Mouse (Mus musculus) stomach, embryonic 16.5 days (tissue): ENCODE results near the gene Sh3bp4. TPM values are rescaled to one million over a fixed set of nuclear protein-coding genes. Genes with fewer than 3 reads are reported as not detected.

ENCODE experiments used
- ATAC-seq: fragments of 200-750 bp; cut with Nextera tagmentation; 2 replicates; pipeline ENCODE4 v1.8.0; 2017; ENCODE audit warnings: moderate number of reproducible peaks, moderate TSS enrichment; ENCODE audit not compliant: insufficient read depth, low FRiP score
- H3K27ac ChIP-seq: fragments of 300-500 bp; sonication (generic); 2 replicates; pipeline ENCODE4 v1.5.1; 2014; ENCODE audit warnings: low read length
- H3K27me3 ChIP-seq: fragments of 300-500 bp; sonication (generic); 2 replicates; pipeline ENCODE4 v1.6.1; 2014; ENCODE audit warnings: low read length, control low read depth, mixed read lengths; ENCODE audit not compliant: control insufficient read depth, insufficient read depth
- H3K36me3 ChIP-seq: fragments of 300-500 bp; sonication (generic); 2 replicates; pipeline ENCODE4 v1.6.1; 2014; ENCODE audit warnings: low read length; ENCODE audit not compliant: control insufficient read depth, insufficient read depth
- H3K4me1 ChIP-seq: fragments of 300-500 bp; sonication (generic); 2 replicates; pipeline ENCODE4 v1.6.1; 2014; ENCODE audit warnings: low read length, control low read depth, mixed read lengths; ENCODE audit not compliant: control insufficient read depth, insufficient read depth
- H3K4me2 ChIP-seq: fragments of 300-500 bp; sonication (generic); 2 replicates; pipeline ENCODE4 v1.6.1; 2014; ENCODE audit warnings: low read depth, low read length, mixed read lengths
- H3K4me3 ChIP-seq: fragments of 300-500 bp; sonication (generic); replicated peaks from 2 replicates; pipeline ENCODE4 v1.5.1; 2014; ENCODE audit warnings: mild to moderate bottlenecking, low read length
- H3K9ac ChIP-seq: fragments of 300-500 bp; sonication (generic); 2 replicates; pipeline ENCODE4 v1.6.1; 2014; ENCODE audit warnings: low read length
- H3K9me3 ChIP-seq: fragments of 300-500 bp; sonication (generic); replicated peaks from 2 replicates; pipeline ENCODE4 v1.6.1; 2016; ENCODE audit warnings: low read length, control low read depth; ENCODE audit not compliant: control insufficient read depth
- WGBS: fragments of 180-500 bp; shearing (Covaris S2); extraction: QIAGEN DNeasy Blood & Tissue Kit; methylation state at CpG from one replicate; pipeline ENCODE4 v1.1.7; 2014; 5-methylcytosine and 5-hydroxymethylcytosine counted together
- polyA plus RNA-seq: library from polyadenylated mRNA; unstranded; fragments of >200 nt; fragmentation: Nextera tagmentation; extraction: Ambion mirVana; gene quantifications from 2 replicates; pipeline ENCODE4 v1.2.1, GENCODE M21; 2015

Gene Sh3bp4
- polyA plus RNA-seq, 1 experiment from 2014 or later, result 20.1 TPM

- H3K27me3 ChIP-seq, result no peaks in the 10 kb centered on the region
- H3K27ac ChIP-seq, result no peak overlapping the region
- H3K4me3 ChIP-seq, result no peak overlapping the region
- peaks cover 3% of the 10 kb centered on the region; the same call in 1 of the 2 replicates for H3K4me1 ChIP-seq
- H3K36me3 ChIP-seq, result no peaks in the 10 kb centered on the region
- ATAC-seq, result no peak
- no peak overlapping the region for H3K4me2 ChIP-seq
- H3K9me3 ChIP-seq, result peaks cover 8% of the 10 kb centered on the region
- H3K9ac ChIP-seq, result no peak overlapping the region
- WGBS, result 82% methylated on average over 4 of the region's 4 CpGs
Measured at GRCm38 (mm10) chr1:89062977-89063376, 7.2 kb upstream of the Sh3bp4 start.

DNA sequence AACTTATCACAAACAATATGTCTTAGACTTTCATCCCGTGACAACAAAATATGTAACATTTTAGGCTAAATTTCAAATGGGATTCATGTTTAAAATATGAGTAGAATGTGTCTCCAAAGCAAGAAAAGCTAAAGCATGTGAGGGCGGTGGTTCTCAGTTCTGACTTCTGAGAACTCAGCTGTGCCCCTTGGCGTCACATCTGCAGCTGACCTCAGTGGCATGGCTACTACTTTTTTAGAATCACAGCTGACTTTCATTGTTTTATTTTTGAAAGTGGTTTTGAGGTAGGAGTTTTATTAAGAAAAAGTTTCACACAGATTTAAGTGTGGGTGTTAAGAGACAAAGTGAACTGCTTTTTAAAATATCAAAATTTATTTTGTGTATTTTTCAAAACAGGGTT, 6.4 kb upstream of the Sh3bp4 start:
- Histone ChIP-seq H3K9me3 (peaks cover 8% of the 10 kb centered on the region; the same call in 1 of the 2 replicates), H3K27me3 (no peaks in the 10 kb centered on the region), H3K4me3 (no peak overlapping the region), H3K27ac (no peak overlapping the region), H3K36me3 (no peaks in the 10 kb centered on the region), H3K4me1 (peaks cover 3% of the 10 kb centered on the region; the same call in 1 of the 2 replicates), H3K4me2 (no peak overlapping the region), H3K9ac (no peak overlapping the region)
- WGBS, result 78% methylated on average over 3 of the region's 3 CpGs
- ATAC-seq, result no peak

GRCm38 (mm10) chr1:89068812-89069211, 1.4 kb upstream of the Sh3bp4 start:
- ATAC-seq, result no peak
- 59% methylated on average over 5 of the region's 5 CpGs for WGBS
- no peak overlapping the region for H3K4me2 ChIP-seq
- H3K36me3 ChIP-seq, result no peaks in the 10 kb centered on the region
- H3K27ac ChIP-seq, result peak overlapping the region; percentile 86; the same call in 1 of the 2 replicates
- no peak overlapping the region for H3K4me3 ChIP-seq
- H3K9ac ChIP-seq, result no peak overlapping the region
- no peaks in the 10 kb centered on the region for H3K27me3 ChIP-seq
- H3K9me3 ChIP-seq, result no peaks in the 10 kb centered on the region
- peaks cover 22% of the 10 kb centered on the region for H3K4me1 ChIP-seq

DNA sequence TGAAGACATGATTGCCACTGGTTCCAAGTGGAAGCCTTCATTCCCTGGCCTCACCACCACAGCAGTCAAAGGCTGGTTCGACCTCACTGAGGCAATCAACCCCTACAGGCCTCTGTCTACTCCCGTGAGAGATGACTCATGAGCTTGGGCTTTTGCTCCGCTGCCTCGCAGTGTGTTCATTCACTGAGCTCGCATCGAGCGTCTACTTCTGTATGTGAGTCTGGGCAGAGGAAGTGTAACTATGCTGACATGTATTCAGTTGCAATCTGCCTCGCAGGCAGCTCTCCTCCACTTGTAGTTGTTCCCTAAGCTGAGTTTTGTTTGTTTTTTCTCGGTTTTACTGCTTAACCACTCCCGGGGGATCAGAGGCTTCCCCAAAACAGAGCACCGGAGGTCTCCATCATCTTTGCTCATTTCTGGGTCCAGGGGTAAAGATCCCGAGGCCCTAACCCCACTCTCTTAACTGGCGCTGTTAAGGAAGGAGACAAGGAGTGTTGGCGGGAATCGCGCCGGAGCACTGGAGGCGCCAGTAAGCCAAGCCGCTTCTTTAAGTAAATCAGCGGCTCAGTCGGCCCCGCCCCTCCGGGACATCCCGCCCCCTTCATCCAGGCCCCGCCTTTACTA, 624 bp upstream of the Sh3bp4 start:
- 1% methylated on average over 25 of the region's 25 CpGs for WGBS
- H3K4me2 ChIP-seq, result peak overlapping the region; percentile 56
- peaks cover 27% of the 10 kb centered on the region for H3K4me1 ChIP-seq
- ATAC-seq, result peak; percentile 28; the same call in 1 of the 2 replicates
- H3K36me3 ChIP-seq, result no peaks in the 10 kb centered on the region
- H3K27me3 ChIP-seq, result no peaks in the 10 kb centered on the region
- H3K9ac ChIP-seq, result peak overlapping the region; percentile 56
- peak overlapping the region; percentile 83 for H3K4me3 ChIP-seq
- no peaks in the 10 kb centered on the region for H3K9me3 ChIP-seq
- peak overlapping the region; percentile 86 for H3K27ac ChIP-seq

- Histone ChIP-seq H3K9ac (peak overlapping the region; percentile 91), H3K4me1 (peaks cover 33% of the 10 kb centered on the region), H3K36me3 (no peaks in the 10 kb centered on the region), H3K27me3 (no peaks in the 10 kb centered on the region), H3K4me2 (peak overlapping the region; percentile 67), H3K4me3 (peak overlapping the region; percentile 83), H3K9me3 (no peaks in the 10 kb centered on the region), H3K27ac (peak overlapping the region; percentile 84)
- under 1% methylated on average over 28 of the region's 28 CpGs for WGBS
- no peak for ATAC-seq
Measured at GRCm38 (mm10) chr1:89070871-89071361, 701 bp downstream of the Sh3bp4 start.

DNA sequence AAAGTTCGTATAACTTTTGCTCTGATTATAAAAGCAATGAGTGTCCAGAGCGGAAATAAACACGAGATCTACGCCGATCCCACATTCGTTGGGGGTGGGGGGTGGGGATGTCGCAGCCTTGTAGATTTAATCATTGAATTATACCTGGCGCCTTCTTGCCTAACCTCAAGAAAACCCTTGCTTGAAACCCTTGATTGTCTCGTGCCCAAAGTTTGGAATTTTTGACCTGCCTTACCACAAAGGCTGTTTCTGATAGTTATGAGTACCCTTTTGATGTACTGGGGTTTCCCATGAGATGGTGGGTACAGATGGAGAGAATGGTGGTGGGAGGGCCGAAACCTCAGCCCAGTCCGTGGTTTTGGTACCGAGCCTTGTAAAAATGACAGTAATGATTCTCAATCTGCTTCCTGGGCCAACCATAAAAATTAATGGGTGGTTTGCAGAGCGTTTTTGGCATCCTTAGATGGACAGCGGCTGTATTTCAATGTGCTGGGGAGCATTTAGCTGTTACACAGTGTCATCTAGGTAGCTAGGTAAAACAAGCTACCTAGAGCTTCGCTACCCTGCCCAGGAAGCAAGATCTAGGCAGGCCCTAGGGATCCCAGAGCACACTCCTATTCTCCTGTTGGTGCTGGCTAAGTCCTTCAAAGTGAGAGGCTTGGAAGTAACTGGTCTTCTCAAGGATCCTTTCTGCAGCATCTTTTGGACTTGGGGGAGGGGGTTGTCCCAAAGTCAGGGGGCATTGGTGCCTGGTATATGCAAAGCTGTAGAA, 1.3 kb downstream of the Sh3bp4 start:
- Histone ChIP-seq H3K4me3 (peak overlapping the region; percentile 83), H3K4me2 (peak overlapping the region; percentile 67), H3K4me1 (peaks cover 33% of the 10 kb centered on the region), H3K9ac (peak overlapping the region; percentile 91), H3K36me3 (no peaks in the 10 kb centered on the region), H3K27me3 (no peaks in the 10 kb centered on the region), H3K27ac (peak overlapping the region; percentile 84), H3K9me3 (no peaks in the 10 kb centered on the region)
- no peak for ATAC-seq
- WGBS, result 6% methylated on average over 15 of the region's 15 CpGs

GRCm38 (mm10) chr1:89072143-89072990, 2.2 kb downstream of the Sh3bp4 start:
- 16% methylated on average over 14 of the region's 14 CpGs for WGBS
- Histone ChIP-seq H3K9ac (peak overlapping the region; percentile 91), H3K4me1 (peaks cover 33% of the 10 kb centered on the region), H3K4me3 (peak overlapping the region; percentile 83), H3K27ac (peak overlapping the region; percentile 84), H3K27me3 (no peaks in the 10 kb centered on the region), H3K36me3 (no peaks in the 10 kb centered on the region), H3K4me2 (peak overlapping the region; percentile 67), H3K9me3 (no peaks in the 10 kb centered on the region)
- no peak for ATAC-seq

- WGBS, result 84% methylated on average over 5 of the region's 5 CpGs
Measured at GRCm38 (mm10) chr1:89073291-89073846, 3.2 kb downstream of the Sh3bp4 start.

More at GRCm38 (mm10) chr1:89073291-89073846, 3.2 kb downstream of the Sh3bp4 start:
- H3K4me2 ChIP-seq, result no peak overlapping the region
- no peak overlapping the region for H3K27ac ChIP-seq
- peaks cover 36% of the 10 kb centered on the region for H3K4me1 ChIP-seq
- H3K9ac ChIP-seq, result no peak overlapping the region
- no peak overlapping the region for H3K4me3 ChIP-seq
- H3K36me3 ChIP-seq, result no peaks in the 10 kb centered on the region
- no peaks in the 10 kb centered on the region for H3K9me3 ChIP-seq
- no peak for ATAC-seq
- no peaks in the 10 kb centered on the region for H3K27me3 ChIP-seq
